Mouse (Mus musculus): ENCODE results near the gene Nfkbil1. TPM values are rescaled to one million over a fixed set of nuclear protein-coding genes. Genes with fewer than 3 reads are reported as not detected.
A peak's percentile ranks its signal among the peaks of the same experiment; 100 is the strongest.

Nfkbil1 gene
- polyA plus RNA-seq, 1 experiment = not detected

DNA sequence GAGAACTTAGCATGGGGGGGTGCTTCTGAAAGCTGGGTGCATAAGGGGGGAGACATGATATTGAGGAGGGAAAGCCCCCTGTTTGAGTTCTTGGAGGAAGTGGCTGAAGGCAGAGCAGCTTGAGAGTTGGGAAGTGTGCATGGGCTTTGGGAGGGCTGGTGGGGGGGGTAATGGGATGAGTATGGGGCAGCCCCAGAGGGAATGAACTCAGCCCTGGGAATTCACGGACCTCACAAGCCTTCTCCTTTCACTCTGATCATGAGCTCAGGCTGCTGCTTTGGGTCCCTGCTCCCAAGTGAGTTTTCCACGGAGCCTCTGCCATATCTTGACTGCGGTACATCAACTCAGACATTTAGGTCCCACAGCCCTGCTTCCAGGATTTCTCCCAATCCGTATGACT, 33.1 kb downstream of the Nfkbil1 start:
- H3K27ac ChIP-seq (ENCODE audit: insufficient read depth, low read depth, low read length) = no peak overlapping the region
- WGBS = 72% methylated on average over 4 of the region's 4 CpGs
- no peak overlapping the region for H3K4me3 ChIP-seq (ENCODE audit: insufficient read depth, low read depth, low read length)
- H3K4me1 ChIP-seq (ENCODE audit: control insufficient read depth, insufficient read depth, low read length) = 0 out of 2 replicates have a peak, but pooled peaks cover 7% of the 10 kb centered on the region
- TF ChIP-seq POLR2A (IDR thresholded peaks at IDR 0.05; ENCODE audit: insufficient read depth, low read depth, low read length) = no peak
- TF ChIP-seq CTCF (IDR thresholded peaks at IDR 0.05; ENCODE audit: insufficient read depth, low read depth, low read length) = no peak

GRCm38 (mm10) chr17:35201787-35202186, 33.8 kb downstream of the Nfkbil1 start, which contains the start of gene Tnf:
Tnf (minus strand) TSS chr17:35202007.
- 40% methylated on average over 13 of the region's 13 CpGs for WGBS
- Histone ChIP-seq H3K4me3 (ENCODE audit: insufficient read depth, low read depth, low read length) (no peak within 1 kb of the TSS), H3K27ac (ENCODE audit: insufficient read depth, low read depth, low read length) (no peak within 1 kb of the TSS), H3K4me1 (ENCODE audit: control insufficient read depth, insufficient read depth, low read length) (0 out of 2 replicates have a peak, but pooled peaks cover 7% of the 10 kb centered on the region)
- no peak for TF ChIP-seq POLR2A (IDR thresholded peaks at IDR 0.05; ENCODE audit: insufficient read depth, low read depth, low read length)
- no peak for TF ChIP-seq CTCF (IDR thresholded peaks at IDR 0.05; ENCODE audit: insufficient read depth, low read depth, low read length)

DNA sequence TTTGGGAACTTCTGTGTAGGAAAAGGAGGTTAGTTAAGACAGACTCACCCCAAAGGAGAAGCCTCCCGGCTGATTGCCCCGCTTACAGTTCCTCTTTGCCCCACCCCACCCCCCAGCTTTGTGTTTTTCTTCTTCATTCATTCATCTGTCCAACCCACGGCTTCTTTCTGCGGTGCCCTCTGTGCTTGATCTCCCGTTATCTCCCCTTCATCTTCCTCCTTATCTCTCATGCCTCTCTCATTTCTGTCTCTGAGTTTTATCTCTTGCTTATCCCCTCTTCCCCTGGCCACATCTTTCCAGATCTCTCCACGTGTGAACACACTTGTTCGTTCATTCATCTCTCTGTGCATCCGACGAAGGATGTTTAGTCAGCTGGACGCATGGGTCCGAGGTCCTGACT, 34.5 kb downstream of the Nfkbil1 start:
- TF ChIP-seq CTCF (IDR thresholded peaks at IDR 0.05; ENCODE audit: insufficient read depth, low read depth, low read length) = no peak
- no peak for TF ChIP-seq POLR2A (IDR thresholded peaks at IDR 0.05; ENCODE audit: insufficient read depth, low read depth, low read length)
- H3K4me1 ChIP-seq (ENCODE audit: control insufficient read depth, insufficient read depth, low read length) = peaks cover 9% of the 10 kb centered on the region; the same call in 1 of the 2 replicates
- no peak overlapping the region for H3K4me3 ChIP-seq (ENCODE audit: insufficient read depth, low read depth, low read length)
- H3K27ac ChIP-seq (ENCODE audit: insufficient read depth, low read depth, low read length) = no peak overlapping the region
- 81% methylated on average over 11 of the region's 11 CpGs for WGBS

DNA sequence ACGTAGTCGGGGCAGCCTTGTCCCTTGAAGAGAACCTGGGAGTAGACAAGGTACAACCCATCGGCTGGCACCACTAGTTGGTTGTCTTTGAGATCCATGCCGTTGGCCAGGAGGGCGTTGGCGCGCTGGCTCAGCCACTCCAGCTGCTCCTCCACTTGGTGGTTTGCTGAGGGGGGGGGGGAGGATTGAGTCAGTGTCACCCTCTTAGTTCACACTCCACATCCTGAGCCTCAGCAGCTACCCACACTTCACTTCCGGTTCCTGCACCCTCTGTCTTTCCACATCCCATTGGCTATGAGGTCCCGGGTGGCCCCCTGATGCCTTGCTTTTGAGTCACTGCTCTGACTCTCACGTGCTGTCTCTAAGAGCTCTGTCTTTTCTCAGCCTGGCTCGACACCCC, 35.2 kb downstream of the Nfkbil1 start:
- Histone ChIP-seq H3K27ac (ENCODE audit: insufficient read depth, low read depth, low read length) (no peak overlapping the region), H3K4me3 (ENCODE audit: insufficient read depth, low read depth, low read length) (no peak overlapping the region), H3K4me1 (ENCODE audit: control insufficient read depth, insufficient read depth, low read length) (peaks cover 16% of the 10 kb centered on the region)
- TF ChIP-seq POLR2A (IDR thresholded peaks at IDR 0.05; ENCODE audit: insufficient read depth, low read depth, low read length) (no peak), CTCF (IDR thresholded peaks at IDR 0.05; ENCODE audit: insufficient read depth, low read depth, low read length) (no peak)
- WGBS = 86% methylated on average over 11 of the region's 11 CpGs

GRCm38 (mm10) chr17:35198946-35199345, 36.6 kb downstream of the Nfkbil1 start:
- WGBS = 46% methylated on average over 8 of the region's 8 CpGs
- TF ChIP-seq CTCF (IDR thresholded peaks at IDR 0.05; ENCODE audit: insufficient read depth, low read depth, low read length) = no peak
- no peak for TF ChIP-seq POLR2A (IDR thresholded peaks at IDR 0.05; ENCODE audit: insufficient read depth, low read depth, low read length)
- Histone ChIP-seq H3K4me1 (ENCODE audit: control insufficient read depth, insufficient read depth, low read length) (peaks cover 16% of the 10 kb centered on the region), H3K4me3 (ENCODE audit: insufficient read depth, low read depth, low read length) (no peak overlapping the region), H3K27ac (ENCODE audit: insufficient read depth, low read depth, low read length) (no peak overlapping the region)

DNA sequence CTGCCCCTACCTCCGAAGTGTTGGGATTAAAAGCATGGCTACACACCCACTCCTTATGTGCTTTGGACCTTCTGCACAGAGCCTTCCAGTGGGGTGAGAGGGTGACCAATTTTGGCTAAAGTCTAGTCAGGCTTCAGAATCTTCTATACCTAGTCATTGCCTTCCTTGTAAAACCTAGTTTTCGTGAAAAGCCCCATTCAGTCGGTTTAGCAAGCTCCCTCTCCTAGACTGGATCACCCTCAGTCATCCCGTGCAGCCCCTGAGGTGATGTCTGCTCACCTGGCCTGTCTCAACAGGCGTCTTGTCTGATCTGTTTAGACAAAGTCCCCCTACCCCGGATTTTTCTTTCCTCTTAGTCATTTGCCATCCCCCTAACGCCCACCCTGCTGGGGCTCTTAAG, 37.6 kb downstream of the Nfkbil1 start:
- WGBS = 78% methylated on average over 7 of the region's 7 CpGs

GRCm38 (mm10) chr17:35197126-35197525, 38.5 kb downstream of the Nfkbil1 start:
- no peak overlapping the region for H3K27ac ChIP-seq (ENCODE audit: insufficient read depth, low read depth, low read length)
- WGBS = 49% methylated on average over 6 of the region's 6 CpGs
- TF ChIP-seq POLR2A (IDR thresholded peaks at IDR 0.05; ENCODE audit: insufficient read depth, low read depth, low read length) (no peak), CTCF (IDR thresholded peaks at IDR 0.05; ENCODE audit: insufficient read depth, low read depth, low read length) (no peak)
- H3K4me3 ChIP-seq (ENCODE audit: insufficient read depth, low read depth, low read length) = no peak overlapping the region
- H3K4me1 ChIP-seq (ENCODE audit: control insufficient read depth, insufficient read depth, low read length) = peaks cover 16% of the 10 kb centered on the region

More for the DNA sequence above, 37.6 kb downstream of the Nfkbil1 start:
- Histone ChIP-seq H3K27ac (ENCODE audit: insufficient read depth, low read depth, low read length) (no peak overlapping the region), H3K4me1 (ENCODE audit: control insufficient read depth, insufficient read depth, low read length) (peaks cover 16% of the 10 kb centered on the region), H3K4me3 (ENCODE audit: insufficient read depth, low read depth, low read length) (no peak overlapping the region)
- TF ChIP-seq CTCF (IDR thresholded peaks at IDR 0.05; ENCODE audit: insufficient read depth, low read depth, low read length) = no peak
- no peak for TF ChIP-seq POLR2A (IDR thresholded peaks at IDR 0.05; ENCODE audit: insufficient read depth, low read depth, low read length)

GRCm38 (mm10) chr17:35196321-35196641, 39.3 kb downstream of the Nfkbil1 start:
- no peak overlapping the region for H3K27ac ChIP-seq (ENCODE audit: insufficient read depth, low read depth, low read length)
- H3K4me1 ChIP-seq (ENCODE audit: control insufficient read depth, insufficient read depth, low read length) = peaks cover 14% of the 10 kb centered on the region
- WGBS = 34% methylated on average over 9 of the region's 9 CpGs
- H3K4me3 ChIP-seq (ENCODE audit: insufficient read depth, low read depth, low read length) = peak overlapping the region; percentile 44; the same call in 1 of the 2 replicates
- no peak for TF ChIP-seq CTCF (IDR thresholded peaks at IDR 0.05; ENCODE audit: insufficient read depth, low read depth, low read length)
- TF ChIP-seq POLR2A (IDR thresholded peaks at IDR 0.05; ENCODE audit: insufficient read depth, low read depth, low read length) = no peak

GRCm38 (mm10) chr17:35195631-35196320, 39.8 kb downstream of the Nfkbil1 start:
- TF ChIP-seq POLR2A (IDR thresholded peaks at IDR 0.05; ENCODE audit: insufficient read depth, low read depth, low read length) = no peak
- TF ChIP-seq CTCF (IDR thresholded peaks at IDR 0.05; ENCODE audit: insufficient read depth, low read depth, low read length) = peak; percentile 86
- H3K27ac ChIP-seq (ENCODE audit: insufficient read depth, low read depth, low read length) = no peak overlapping the region
- peaks cover 14% of the 10 kb centered on the region for H3K4me1 ChIP-seq (ENCODE audit: control insufficient read depth, insufficient read depth, low read length)
- peak overlapping the region; percentile 44 for H3K4me3 ChIP-seq (ENCODE audit: insufficient read depth, low read depth, low read length)
- WGBS = under 1% methylated on average over 66 of the region's 66 CpGs
